Mouse (Mus musculus): ENCODE measurements around the gene Sdhb. TPM values are rescaled to one million over a fixed set of nuclear protein-coding genes. Genes with fewer than 3 reads are reported as not detected.

Sdhb gene
- polyA plus RNA-seq, 1 experiment from 2014 or later: 491 TPM

DNA sequence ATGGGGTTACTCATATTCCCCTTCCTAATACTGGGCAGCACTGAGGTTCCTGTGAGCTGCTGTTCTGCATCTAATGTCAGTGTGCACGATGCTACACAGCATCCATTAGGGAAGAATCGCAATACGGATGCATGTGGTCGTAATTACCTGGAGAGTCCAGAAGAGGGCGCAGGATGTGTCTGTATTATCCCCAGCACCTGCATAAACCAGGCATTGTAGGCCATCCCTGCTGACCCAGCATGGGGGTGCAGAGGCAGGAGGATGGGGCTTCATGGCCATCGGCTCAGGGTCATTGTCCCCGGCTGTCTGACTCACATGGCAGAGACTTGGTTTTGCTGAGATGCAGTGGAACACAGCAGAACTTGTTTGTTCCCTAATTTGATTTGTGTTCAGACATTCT lies 3.6 kb downstream of the Sdhb start:
- no peaks in the 10 kb centered on the region for H3K27me3 ChIP-seq (ENCODE audit: insufficient read depth, poor library complexity, severe bottlenecking)
- H3K36me3 ChIP-seq: peaks cover 40% of the 10 kb centered on the region
- H3K4me1 ChIP-seq (replicated peaks): peaks cover 33% of the 10 kb centered on the region
- DNase-seq (ENCODE audit: low spot score): peak; percentile 76
- H3K27ac ChIP-seq: no peak overlapping the region
- 21% methylated on average over 7 of the region's 7 CpGs for WGBS
- H3K9me3 ChIP-seq: no peaks in the 10 kb centered on the region
- H3K4me3 ChIP-seq: no peak overlapping the region

DNA sequence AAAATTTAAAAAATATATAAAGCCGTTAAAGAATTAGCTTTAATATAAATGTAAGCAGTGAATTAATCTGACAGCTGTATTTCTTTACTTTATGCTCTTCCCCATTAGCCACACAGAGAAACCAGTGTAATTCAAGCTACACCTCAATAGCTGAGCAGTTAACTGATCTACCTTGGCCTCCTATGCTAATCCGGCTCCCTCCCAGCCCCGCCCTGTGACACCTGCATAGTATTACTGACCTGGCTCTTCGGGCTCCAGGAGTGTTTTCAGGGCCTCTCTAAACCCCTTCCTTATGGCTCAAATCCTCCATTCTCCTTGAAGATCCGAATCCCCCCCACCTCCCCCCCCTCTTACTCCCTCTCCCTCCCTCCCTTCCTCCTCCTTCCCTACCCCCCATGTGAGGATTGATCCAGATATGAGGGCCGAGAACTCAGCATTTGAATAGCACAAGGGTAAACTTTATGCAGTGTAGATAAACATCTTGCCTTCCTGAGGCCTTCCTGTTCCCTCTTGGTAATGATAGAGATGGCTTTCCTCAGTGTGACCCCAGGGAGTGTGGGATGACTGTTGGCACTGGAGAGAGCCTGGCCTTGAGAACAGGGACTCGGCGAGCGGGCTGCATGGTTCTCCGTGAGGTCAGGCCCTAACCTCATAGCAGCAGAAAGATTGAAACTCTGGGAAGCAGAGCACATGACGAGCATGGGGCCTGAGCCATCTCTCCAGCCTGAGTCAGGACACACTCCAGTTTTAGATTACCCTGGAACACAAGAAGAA lies 6.6 kb downstream of the Sdhb start:
- Histone ChIP-seq H3K27me3 (ENCODE audit: insufficient read depth, poor library complexity, severe bottlenecking) (no peaks in the 10 kb centered on the region), H3K4me3 (no peak overlapping the region), H3K4me1 (replicated peaks) (peaks cover 11% of the 10 kb centered on the region), H3K9me3 (no peaks in the 10 kb centered on the region), H3K36me3 (peaks cover 69% of the 10 kb centered on the region), H3K27ac (no peak overlapping the region)
- 95% methylated on average over 11 of the region's 11 CpGs for WGBS
- no peak for DNase-seq (ENCODE audit: low spot score)

GRCm38 (mm10) chr4:140971691-140972090 lies 10.7 kb downstream of the Sdhb start:
- no peak for DNase-seq (ENCODE audit: low spot score)
- Histone ChIP-seq H3K9me3 (no peaks in the 10 kb centered on the region), H3K36me3 (peaks cover 99% of the 10 kb centered on the region), H3K4me3 (no peak overlapping the region), H3K27ac (no peak overlapping the region), H3K27me3 (ENCODE audit: insufficient read depth, poor library complexity, severe bottlenecking) (no peaks in the 10 kb centered on the region), H3K4me1 (replicated peaks) (no peaks in the 10 kb centered on the region)
- WGBS: 88% methylated on average over 13 of the region's 13 CpGs

- DNase-seq (ENCODE audit: low spot score): no peak
- H3K9me3 ChIP-seq: no peaks in the 10 kb centered on the region
- 92% methylated on average over 6 of the region's 6 CpGs for WGBS
- no peak overlapping the region for H3K4me3 ChIP-seq
- H3K27ac ChIP-seq: no peak overlapping the region
- H3K27me3 ChIP-seq (ENCODE audit: insufficient read depth, poor library complexity, severe bottlenecking): no peaks in the 10 kb centered on the region
- 0 out of 2 replicates have a peak, but pooled peaks cover 2% of the 10 kb centered on the region for H3K4me1 ChIP-seq (replicated peaks)
- H3K36me3 ChIP-seq: peaks cover 100% of the 10 kb centered on the region
These were observed 13.4 kb downstream of the Sdhb start for GRCm38 (mm10) chr4:140974408-140974807.

DNA sequence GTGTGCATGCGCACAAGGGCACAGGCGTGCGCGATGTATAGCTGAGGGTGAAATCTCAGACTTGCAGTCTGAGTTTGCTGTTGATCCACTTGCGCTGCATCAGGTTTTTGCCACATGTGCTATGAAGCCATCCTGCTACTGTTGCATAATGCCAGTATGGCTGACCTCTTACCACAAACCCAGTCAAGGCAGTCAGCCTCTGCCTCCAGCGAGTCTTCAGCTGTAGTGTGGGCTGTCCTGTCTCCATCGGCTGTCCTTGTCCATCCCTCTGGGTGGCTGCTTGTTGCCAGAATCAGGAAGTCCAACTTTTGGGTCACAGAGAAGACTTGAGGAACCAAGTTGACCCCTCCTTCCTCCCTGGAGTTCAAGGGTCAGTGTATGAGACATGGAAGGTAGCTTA lies 14.4 kb downstream of the Sdhb start:
- no peak overlapping the region for H3K4me3 ChIP-seq
- H3K9me3 ChIP-seq: no peaks in the 10 kb centered on the region
- no peaks in the 10 kb centered on the region for H3K27me3 ChIP-seq (ENCODE audit: insufficient read depth, poor library complexity, severe bottlenecking)
- no peak overlapping the region for H3K27ac ChIP-seq
- H3K4me1 ChIP-seq (replicated peaks): 0 out of 2 replicates have a peak, but pooled peaks cover 2% of the 10 kb centered on the region
- DNase-seq (ENCODE audit: low spot score): no peak
- peaks cover 100% of the 10 kb centered on the region for H3K36me3 ChIP-seq
- WGBS: 95% methylated on average over 7 of the region's 7 CpGs

GRCm38 (mm10) chr4:140977278-140977677 lies 16.3 kb downstream of the Sdhb start:
- Histone ChIP-seq H3K36me3 (peaks cover 95% of the 10 kb centered on the region), H3K4me1 (replicated peaks) (0 out of 2 replicates have a peak, but pooled peaks cover 2% of the 10 kb centered on the region), H3K9me3 (peaks cover 8% of the 10 kb centered on the region), H3K27me3 (ENCODE audit: insufficient read depth, poor library complexity, severe bottlenecking) (no peaks in the 10 kb centered on the region), H3K27ac (no peak overlapping the region), H3K4me3 (no peak overlapping the region)
- 90% methylated on average over 10 of the region's 10 CpGs for WGBS
- no peak for DNase-seq (ENCODE audit: low spot score)

DNA sequence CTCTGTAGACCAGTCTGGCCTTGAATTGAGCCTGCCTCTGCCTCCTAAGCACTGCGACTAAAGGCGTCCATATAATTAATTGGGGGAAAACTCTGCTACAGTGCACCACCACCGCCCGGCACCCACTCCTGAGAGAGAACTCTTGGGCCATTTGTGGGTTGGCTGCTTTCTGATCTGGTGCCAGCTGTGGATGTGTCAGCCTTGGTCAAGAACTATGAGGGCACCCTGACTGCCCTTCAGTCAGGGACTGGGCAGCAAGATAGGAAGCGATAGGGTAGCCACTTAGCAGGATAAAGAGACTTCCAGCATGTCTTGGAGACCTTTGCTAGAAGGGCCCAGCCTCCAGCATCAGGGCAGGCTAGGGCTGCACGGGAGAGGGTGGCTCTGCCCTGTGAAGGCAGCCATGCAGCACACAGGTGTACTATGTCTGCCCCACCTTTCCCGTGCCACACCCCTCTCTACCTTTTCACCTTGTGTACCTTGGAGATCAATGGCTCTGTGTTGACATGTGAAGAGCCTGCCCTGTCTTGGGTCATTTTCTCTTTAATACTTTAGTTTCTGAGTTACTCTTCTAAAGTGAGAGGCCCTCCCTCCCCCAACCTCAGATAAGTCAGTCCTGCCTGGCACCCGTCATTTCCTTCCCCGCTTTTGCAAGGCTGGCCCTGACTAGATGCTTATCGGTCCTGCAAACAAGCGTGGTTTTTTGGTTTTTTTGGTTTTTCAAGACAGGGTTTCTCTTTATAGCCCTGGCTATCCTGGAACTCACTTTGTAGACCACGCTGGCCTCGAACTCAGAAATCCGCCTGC lies 17.1 kb downstream of the Sdhb start:
- no peak overlapping the region for H3K4me3 ChIP-seq
- WGBS: 93% methylated on average over 14 of the region's 14 CpGs
- no peaks in the 10 kb centered on the region for H3K27me3 ChIP-seq (ENCODE audit: insufficient read depth, poor library complexity, severe bottlenecking)
- no peak for DNase-seq (ENCODE audit: low spot score)
- no peak overlapping the region for H3K27ac ChIP-seq
- H3K36me3 ChIP-seq: peaks cover 87% of the 10 kb centered on the region
- H3K9me3 ChIP-seq: peaks cover 8% of the 10 kb centered on the region
- peaks cover 4% of the 10 kb centered on the region; the same call in 1 of the 2 replicates for H3K4me1 ChIP-seq (replicated peaks)

GRCm38 (mm10) chr4:140981605-140982004 lies 20.6 kb downstream of the Sdhb start:
- no peak for DNase-seq (ENCODE audit: low spot score)
- Histone ChIP-seq H3K4me3 (no peak overlapping the region), H3K4me1 (replicated peaks) (peaks cover 17% of the 10 kb centered on the region), H3K36me3 (peaks cover 52% of the 10 kb centered on the region), H3K9me3 (peaks cover 8% of the 10 kb centered on the region), H3K27ac (no peak overlapping the region), H3K27me3 (ENCODE audit: insufficient read depth, poor library complexity, severe bottlenecking) (no peaks in the 10 kb centered on the region)
- WGBS: 88% methylated on average over 2 of the region's 2 CpGs

DNA sequence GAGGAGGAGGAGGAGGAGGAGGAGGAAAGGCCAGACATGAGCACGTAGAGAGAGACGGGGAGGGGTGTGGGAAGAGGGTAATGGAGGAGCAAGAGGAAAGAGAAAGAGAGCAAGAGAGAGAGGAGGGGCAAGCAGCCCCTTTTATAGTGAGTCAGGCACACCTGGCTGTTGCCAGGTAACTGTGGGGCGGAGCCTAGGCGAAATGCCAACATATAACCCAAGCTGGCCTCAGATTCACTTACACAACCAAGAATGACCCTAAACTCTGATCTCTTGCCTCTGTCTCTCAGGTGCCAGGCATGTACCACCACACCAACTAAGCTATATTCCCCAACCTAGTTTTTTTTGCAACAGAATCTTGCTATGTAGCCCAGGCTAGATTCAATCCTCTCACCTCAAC lies 21.8 kb downstream of the Sdhb start:
- no peak for DNase-seq (ENCODE audit: low spot score)
- 65% methylated on average over 4 of the region's 4 CpGs for WGBS
- Histone ChIP-seq H3K27me3 (ENCODE audit: insufficient read depth, poor library complexity, severe bottlenecking) (no peaks in the 10 kb centered on the region), H3K9me3 (peaks cover 8% of the 10 kb centered on the region), H3K36me3 (peaks cover 40% of the 10 kb centered on the region), H3K27ac (no peak overlapping the region; the same call in 1 of the 2 replicates), H3K4me1 (replicated peaks) (peaks cover 27% of the 10 kb centered on the region), H3K4me3 (no peak overlapping the region)

- WGBS: 21% methylated on average over 9 of the region's 9 CpGs
- peaks cover 33% of the 10 kb centered on the region for H3K4me1 ChIP-seq (replicated peaks)
- peak overlapping the region; percentile 69 for H3K27ac ChIP-seq
- no peaks in the 10 kb centered on the region for H3K27me3 ChIP-seq (ENCODE audit: insufficient read depth, poor library complexity, severe bottlenecking)
- peaks cover 8% of the 10 kb centered on the region for H3K9me3 ChIP-seq
- no peak overlapping the region for H3K4me3 ChIP-seq
- DNase-seq (ENCODE audit: low spot score): no peak
- peaks cover 34% of the 10 kb centered on the region for H3K36me3 ChIP-seq
These were observed 22.4 kb downstream of the Sdhb start for GRCm38 (mm10) chr4:140983442-140983841.

DNA sequence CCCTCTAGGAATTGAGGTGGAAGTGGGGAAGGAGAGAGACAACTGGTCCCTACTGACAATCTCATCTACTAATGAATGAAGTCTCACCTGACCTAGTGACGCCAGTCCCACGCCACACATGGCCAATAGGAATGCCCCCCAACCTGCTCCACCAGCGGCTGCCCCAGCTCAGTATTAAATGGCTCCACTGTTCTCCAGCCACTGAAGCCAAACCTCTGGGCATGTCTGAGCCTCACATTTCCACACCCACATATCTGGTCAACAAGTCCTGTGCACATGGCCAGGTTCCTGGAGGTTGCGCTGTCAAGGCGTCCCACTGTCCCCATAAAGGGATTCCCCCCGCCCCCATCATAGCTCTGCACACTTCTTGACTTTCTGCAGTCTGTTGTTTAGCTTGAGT lies 23.5 kb downstream of the Sdhb start:
- 91% methylated on average over 6 of the region's 6 CpGs for WGBS
- DNase-seq (ENCODE audit: low spot score): no peak
- H3K9me3 ChIP-seq: peaks cover 8% of the 10 kb centered on the region
- H3K27me3 ChIP-seq (ENCODE audit: insufficient read depth, poor library complexity, severe bottlenecking): no peaks in the 10 kb centered on the region
- no peak overlapping the region for H3K4me3 ChIP-seq
- H3K36me3 ChIP-seq: peaks cover 24% of the 10 kb centered on the region
- H3K4me1 ChIP-seq (replicated peaks): peaks cover 44% of the 10 kb centered on the region
- H3K27ac ChIP-seq: no peak overlapping the region

- 34% methylated on average over 15 of the region's 15 CpGs for WGBS
- H3K27me3 ChIP-seq (ENCODE audit: insufficient read depth, poor library complexity, severe bottlenecking): no peaks in the 10 kb centered on the region
- peak overlapping the region; percentile 93 for H3K27ac ChIP-seq
- peaks cover 57% of the 10 kb centered on the region for H3K4me1 ChIP-seq (replicated peaks)
- H3K4me3 ChIP-seq: peak overlapping the region; percentile 95
- peaks cover 7% of the 10 kb centered on the region for H3K9me3 ChIP-seq
- peaks cover 13% of the 10 kb centered on the region for H3K36me3 ChIP-seq
- DNase-seq (ENCODE audit: low spot score): no peak
These were observed 25.2 kb downstream of the Sdhb start for GRCm38 (mm10) chr4:140986024-140986710.

All from hindbrain, embryonic 10.5 days (tissue).